Mouse (Mus musculus) naive thymus-derived CD4-positive, alpha-beta T cell, adult 5 months (primary cell): Measurements from ENCODE around the gene Zscan5b. TPM values are rescaled to one million over a fixed set of nuclear protein-coding genes. Genes with fewer than 3 reads are reported as not detected.

Source experiments
- polyA plus RNA-seq: library from polyadenylated mRNA; unstranded; fragments of 100-300 nt; shearing (Covaris generic); gene quantifications from one replicate; pipeline ENCODE4 v1.2.1, GENCODE M21; 2017

The Zscan5b gene
- not detected for polyA plus RNA-seq

DNA sequence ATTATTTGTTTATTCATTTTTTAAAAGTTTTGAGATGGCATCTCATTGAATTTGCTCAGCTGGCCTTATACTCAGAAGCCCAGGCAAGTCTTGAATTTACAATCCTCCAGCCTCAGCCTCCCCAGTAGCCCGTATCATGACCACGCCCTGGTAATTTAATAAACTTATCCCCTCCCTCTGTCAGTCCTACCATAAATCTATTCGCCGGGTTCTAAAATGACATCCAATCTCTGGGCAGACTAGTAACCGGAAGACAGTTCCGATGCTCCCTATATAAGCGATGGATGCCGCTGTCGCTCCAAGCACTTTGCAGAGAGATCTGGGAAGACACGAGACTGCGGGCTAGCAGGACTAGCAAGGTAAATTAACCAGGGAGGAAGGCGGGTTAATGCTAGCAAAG lies at the start of gene Zscan5b:
Zscan5b (plus strand) TSS at position 301 of the 400 bp plus-strand sequence.

DNA sequence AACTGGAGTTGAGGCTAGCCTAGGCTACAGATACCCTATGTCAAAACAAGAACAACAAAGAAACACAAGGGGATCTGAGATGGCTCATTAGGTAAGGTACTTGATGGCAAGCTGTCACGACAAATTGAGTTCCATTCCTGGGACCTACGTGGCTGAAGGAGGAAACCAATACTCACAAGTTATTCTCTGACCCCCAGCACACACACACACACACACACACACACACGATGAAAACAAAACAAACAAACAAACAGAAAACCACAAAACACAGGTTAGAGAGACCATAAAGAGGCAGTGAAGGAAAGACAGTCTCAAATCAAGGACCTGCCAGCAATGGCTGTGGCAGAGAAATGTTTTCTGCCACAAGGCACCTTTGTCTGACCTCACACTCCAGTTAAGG lies 25.3 kb upstream of the Zscan5b start, which contains the start of gene Galp:
Galp (plus strand) TSS at position 301 of the 400 bp plus-strand sequence.

DNA sequence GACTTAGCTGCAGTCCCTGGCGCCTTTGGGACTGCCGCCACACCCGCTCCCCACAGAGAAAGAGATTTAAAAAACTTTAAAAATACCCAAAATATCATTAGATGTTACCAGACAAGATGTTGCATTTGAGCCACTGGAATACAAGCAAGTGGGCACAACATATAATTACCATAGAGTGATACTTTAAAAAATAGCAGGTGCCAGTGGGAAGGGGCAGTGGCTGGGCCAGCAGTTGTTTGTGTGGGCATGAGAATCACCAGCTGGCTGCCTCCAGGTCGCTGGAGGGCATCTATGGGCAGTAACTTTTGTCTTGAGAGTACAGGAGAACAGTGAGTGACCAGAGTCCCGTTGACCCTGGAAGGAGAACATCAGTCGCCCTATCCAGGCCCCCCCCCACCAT lies 30.3 kb downstream of the Zscan5b start, which contains the start of gene Epp13:
Epp13 (plus strand) TSS at position 301 of the 400 bp plus-strand sequence.

DNA sequence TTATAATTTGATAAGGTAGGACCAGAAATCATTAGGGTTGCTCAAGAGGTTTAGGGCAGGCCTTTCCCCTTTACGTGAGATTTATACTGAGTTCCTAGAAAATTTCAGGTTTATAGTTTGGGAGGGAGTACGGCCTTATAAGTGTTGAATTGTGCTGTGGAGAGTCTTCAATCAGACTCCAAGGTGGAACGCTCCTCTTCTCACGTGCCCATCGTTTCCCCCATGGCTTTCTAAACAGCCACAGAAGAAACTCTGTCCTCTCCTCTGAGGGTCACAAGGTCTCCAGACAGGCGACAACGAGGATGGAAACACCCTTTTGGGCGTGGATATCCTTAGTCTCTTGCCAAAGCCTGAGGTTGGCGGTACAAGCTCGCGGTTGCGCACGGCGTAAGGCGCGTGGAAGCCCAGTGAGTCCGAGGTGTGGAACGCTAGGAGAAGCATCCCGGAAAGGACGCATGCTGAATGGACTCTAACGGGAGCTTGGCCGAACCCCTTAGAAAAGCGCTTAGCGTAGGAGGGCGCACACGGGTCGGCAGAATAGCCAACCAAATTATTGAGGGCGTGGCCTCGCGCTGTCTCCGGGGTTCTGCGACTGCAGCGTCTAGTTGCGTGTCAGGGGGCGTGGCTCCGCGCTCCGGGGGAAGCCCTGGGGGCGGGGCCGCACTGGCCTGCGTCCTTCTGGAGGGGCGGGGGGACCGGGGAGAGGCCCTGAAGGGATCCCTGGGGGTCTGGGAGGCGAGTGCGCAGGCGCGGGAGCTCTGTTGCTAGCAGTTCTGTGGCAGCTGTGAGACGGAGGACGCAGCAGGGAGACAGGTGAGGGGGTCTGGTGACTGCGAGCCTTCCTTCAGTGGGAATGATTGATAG lies 64.0 kb downstream of the Zscan5b start, which contains the start of gene Zfp667:
Zfp667 (plus strand) TSS at position 738 of the 864 bp plus-strand sequence.

Other genes starting within 250 kb of the Zscan5b start
- gene Vmn1r65, start 211.3 kb upstream of the Zscan5b start, polyA plus RNA-seq, result not detected
- gene Nlrp4c, start 177.1 kb upstream of the Zscan5b start, polyA plus RNA-seq, result not detected
- gene Zfp787, start 66.3 kb upstream of the Zscan5b start, polyA plus RNA-seq, result 33.1 TPM
- 25.2 TPM for gene Zfp444, start 50.1 kb upstream of the Zscan5b start, polyA plus RNA-seq
- not detected for gene Galp, start 25.2 kb upstream of the Zscan5b start, polyA plus RNA-seq
- not detected for gene Epp13, start 30.4 kb downstream of the Zscan5b start, polyA plus RNA-seq
- gene Zfp667, start 64.3 kb downstream of the Zscan5b start, polyA plus RNA-seq, result 3.5 TPM
- 0.22 TPM for gene Zfp583, start 109.0 kb downstream of the Zscan5b start, polyA plus RNA-seq
- gene Gm3854, start 121.5 kb downstream of the Zscan5b start, polyA plus RNA-seq, result 0.91 TPM
- gene Zfp78, start 141.0 kb downstream of the Zscan5b start, polyA plus RNA-seq, result 2.3 TPM
- gene Zfp28, start 161.0 kb downstream of the Zscan5b start, polyA plus RNA-seq, result 9.2 TPM
- gene Smim17, start 176.4 kb downstream of the Zscan5b start, polyA plus RNA-seq, result not detected
- gene Gm20715, start 188.0 kb downstream of the Zscan5b start, polyA plus RNA-seq, result not detected
- not detected for gene Olfr1344, start 216.4 kb downstream of the Zscan5b start, polyA plus RNA-seq
- gene Olfr1336, start 233.9 kb downstream of the Zscan5b start, polyA plus RNA-seq, result 0.06 TPM
- gene Olfr1346, start 244.8 kb downstream of the Zscan5b start, polyA plus RNA-seq, result not detected